Comparison of ENCODE assay signal across 7 mouse cellular contexts in genomic region chr2:131211026-131211615, GRCm38 (mm10). TPM values are rescaled to one million over a fixed set of nuclear protein-coding genes. Genes with fewer than 3 reads are reported as not detected.
DNase-seq lines count a peak whose midpoint lies in the region; ATAC-seq and TF ChIP-seq lines count a peak whose summit lies in the region.

No protein-coding gene starts in this region.

- no peaks in the 10 kb centered on the region for H3K27me3 ChIP-seq in forebrain, embryonic 13.5 days
- no peaks in the 10 kb centered on the region for H3K27me3 ChIP-seq in intestine, embryonic 15.5 days (replicated peaks)
- no peaks in the 10 kb centered on the region for H3K27me3 ChIP-seq in lung, embryonic 14.5 days (ENCODE audit: insufficient read depth, low read length)
- no peaks in the 10 kb centered on the region for H3K27me3 ChIP-seq in stomach, postnatal 0 days (ENCODE audit: control insufficient read depth, insufficient read depth, low read length)

- no peak for TF ChIP-seq EP300 in stomach, postnatal 0 days (optimal IDR thresholded peaks at IDR 0.05)

- in situ Hi-C loops in ES-E14 (cut with MboI; ENCODE audit: low sequenced_read_pairs in 2 of 2, unreplicated experiment in 2 of 2) = no loop called here

- peak overlapping the region in 1 of 2 experiments; percentile 95; a peak in 3 of 4 replicates for H3K4me3 ChIP-seq in ES-E14 (ENCODE audit: insufficient read depth in 1 of 2, low read depth in 1 of 2, low read length in 2 of 2, poor library complexity in 1 of 2, severe bottlenecking in 1 of 2)
- H3K4me3 ChIP-seq in forebrain, embryonic 13.5 days = peak overlapping the region; percentile 57
- peak overlapping the region; percentile 59 for H3K4me3 ChIP-seq in intestine, embryonic 15.5 days (replicated peaks)
- peak overlapping the region; percentile 64 for H3K4me3 ChIP-seq in lung, embryonic 14.5 days (ENCODE audit: low read depth, low read length)
- H3K4me3 ChIP-seq in stomach, postnatal 0 days (ENCODE audit: low read depth, low read length) = peak overlapping the region; percentile 58

- TF ChIP-seq CTCF in lung, embryonic 14.5 days (IDR thresholded peaks at IDR 0.05; ENCODE audit: low read depth) = no peak
- no peak for TF ChIP-seq CTCF in stomach, postnatal 0 days (IDR thresholded peaks at IDR 0.05; ENCODE audit: low read depth)

- 75% methylated on average over 9 of the region's 9 CpGs for WGBS in forebrain, embryonic 13.5 days
- 55% methylated on average over 9 of the region's 9 CpGs for WGBS in intestine, embryonic 15.5 days
- 56% methylated on average over 9 of the region's 9 CpGs for WGBS in lung, embryonic 14.5 days
- 58% methylated on average over 9 of the region's 9 CpGs for WGBS in stomach, postnatal 0 days

- no peak overlapping the region for H3K27ac ChIP-seq in ES-E14 (ENCODE audit: insufficient read depth, low read depth, low read length, poor library complexity, severe bottlenecking)
- no peak overlapping the region for H3K27ac ChIP-seq in forebrain, embryonic 13.5 days
- peak overlapping the region; percentile 95; the same call in 1 of the 2 replicates for H3K27ac ChIP-seq in intestine, embryonic 15.5 days
- peak overlapping the region; percentile 91 for H3K27ac ChIP-seq in lung, embryonic 14.5 days (ENCODE audit: low read depth)
- peak overlapping the region; percentile 92 for H3K27ac ChIP-seq in stomach, postnatal 0 days (replicated peaks)

- H3K4me1 ChIP-seq in ES-E14 (ENCODE audit: control insufficient read depth in 2 of 2, insufficient read depth in 2 of 2, low read length in 2 of 2, poor library complexity in 1 of 2) = peaks cover 5 to 12% of the 10 kb centered on the region in 2 experiments; a peak in 2 of 4 replicates
- peaks cover 17% of the 10 kb centered on the region for H3K4me1 ChIP-seq in forebrain, embryonic 13.5 days
- peaks cover 19% of the 10 kb centered on the region for H3K4me1 ChIP-seq in intestine, embryonic 15.5 days (replicated peaks)
- H3K4me1 ChIP-seq in lung, embryonic 14.5 days (ENCODE audit: insufficient read depth) = peaks cover 8% of the 10 kb centered on the region
- H3K4me1 ChIP-seq in stomach, postnatal 0 days (replicated peaks; ENCODE audit: control insufficient read depth, insufficient read depth) = peaks cover 9% of the 10 kb centered on the region

- H3K4me2 ChIP-seq in forebrain, embryonic 13.5 days = peak overlapping the region; percentile 61
- peak overlapping the region; percentile 68 for H3K4me2 ChIP-seq in intestine, embryonic 15.5 days (replicated peaks)
- H3K4me2 ChIP-seq in lung, embryonic 14.5 days = peak overlapping the region; percentile 79
- peak overlapping the region; percentile 69 for H3K4me2 ChIP-seq in stomach, postnatal 0 days (replicated peaks; ENCODE audit: low read depth)

- H3K9ac ChIP-seq in ES-E14 (ENCODE audit: insufficient read depth, low read depth, low read length, poor library complexity, severe bottlenecking) = peak overlapping the region; percentile 60; the same call in 1 of the 2 replicates
- peak overlapping the region; percentile 80 for H3K9ac ChIP-seq in forebrain, embryonic 13.5 days
- H3K9ac ChIP-seq in intestine, embryonic 15.5 days = peak overlapping the region; percentile 71
- peak overlapping the region; percentile 71 for H3K9ac ChIP-seq in lung, embryonic 14.5 days
- H3K9ac ChIP-seq in stomach, postnatal 0 days (ENCODE audit: low read length) = peak overlapping the region; percentile 76

- no peaks in the 10 kb centered on the region for H3K9me3 ChIP-seq in ES-E14 (ENCODE audit: control insufficient read depth, insufficient read depth, low read depth, low read length)
- no peaks in the 10 kb centered on the region for H3K9me3 ChIP-seq in forebrain, embryonic 13.5 days (replicated peaks)
- no peaks in the 10 kb centered on the region for H3K9me3 ChIP-seq in intestine, embryonic 15.5 days
- H3K9me3 ChIP-seq in lung, embryonic 14.5 days (ENCODE audit: low read depth, low read length) = no peaks in the 10 kb centered on the region
- no peaks in the 10 kb centered on the region for H3K9me3 ChIP-seq in stomach, postnatal 0 days (ENCODE audit: control insufficient read depth, low read length)

- ATAC-seq in forebrain, embryonic 13.5 days = no peak
- no peak for ATAC-seq in intestine, embryonic 15.5 days
- ATAC-seq in lung, embryonic 14.5 days (ENCODE audit: insufficient read depth) = no peak
- no peak for ATAC-seq in stomach, postnatal 0 days (ENCODE audit: low FRiP score, low TSS enrichment)

- H3K36me3 ChIP-seq in ES-E14 (ENCODE audit: control insufficient read depth, insufficient read depth, low read length, poor library complexity, severe bottlenecking) = no peaks in the 10 kb centered on the region
- H3K36me3 ChIP-seq in forebrain, embryonic 13.5 days (ENCODE audit: poor library complexity, severe bottlenecking) = peaks cover 18% of the 10 kb centered on the region
- 0 out of 2 replicates have a peak, but pooled peaks cover 6% of the 10 kb centered on the region for H3K36me3 ChIP-seq in intestine, embryonic 15.5 days
- H3K36me3 ChIP-seq in lung, embryonic 14.5 days (ENCODE audit: insufficient read depth) = peaks cover 11% of the 10 kb centered on the region; the same call in 1 of the 2 replicates
- H3K36me3 ChIP-seq in stomach, postnatal 0 days (ENCODE audit: control insufficient read depth, insufficient read depth, low read length) = peaks cover 8% of the 10 kb centered on the region; the same call in 1 of the 2 replicates

- DNase-seq in ES-E14 (ENCODE audit: low read depth, low spot score) = no peak
- DNase-seq in adrenal gland, postnatal 14 days = peak; percentile 55
- DNase-seq in lung, embryonic 14.5 days = no peak
- DNase-seq in stomach, postnatal 0 days (ENCODE audit: low spot score) = no peak
- DNase-seq in testis, postnatal 14 days (ENCODE audit: low spot score) = no peak

TF ChIP-seq in ES-E14, 5 proteins besides CTCF, POLR2A, EP300 and RAD21:
- TF ChIP-seq HCFC1 (IDR thresholded peaks at IDR 0.05; ENCODE audit: borderline replicate concordance, insufficient read depth, low read length) = no peak
- no peak for TF ChIP-seq ZC3H11A (IDR thresholded peaks at IDR 0.05; ENCODE audit: borderline replicate concordance, low read depth, low read length)
- TF ChIP-seq CHD2 (IDR thresholded peaks at IDR 0.05; ENCODE audit: low read depth, low read length) = no peak
- no peak for TF ChIP-seq MAFK (IDR thresholded peaks at IDR 0.05; ENCODE audit: insufficient read depth, low read depth, low read length)
- TF ChIP-seq ZNF384 (IDR thresholded peaks at IDR 0.05; ENCODE audit: low read depth, low read length) = no peak

RNA-seq across cellular contexts. Expression of gene Ap5s1, which starts 4.2 kb away (rescaled TPM):
- 7.9 and 8.7 TPM in 2 replicates for total RNA-seq in ES-E14 (2012; rRNA removed)
- total RNA-seq in adrenal gland, postnatal 14 days (2021) = 17.3 and 17.7 TPM in 2 replicates
- polyA plus RNA-seq in forebrain, embryonic 13.5 days (2015; fragmentation: Nextera tagmentation; extraction: Ambion mirVana) = 31.3 and 32.4 TPM in 2 replicates
- 22.0 and 26.1 TPM in 2 replicates for polyA plus RNA-seq in intestine, embryonic 15.5 days (2015; fragmentation: Nextera tagmentation; extraction: Ambion mirVana)
- polyA plus RNA-seq in lung, embryonic 14.5 days (2014; fragmentation: Nextera tagmentation; extraction: Ambion mirVana) = 24.5 and 25.5 TPM in 2 replicates
- polyA plus RNA-seq in stomach, postnatal 0 days (2015; fragmentation: Nextera tagmentation; extraction: Ambion mirVana) = 22.0 and 24.6 TPM in 2 replicates

RNA-seq across cellular contexts. Expression of gene Mavs, which starts 22.7 kb away (rescaled TPM):
- 11.4 and 12.7 TPM in 2 replicates for total RNA-seq in ES-E14 (2012; rRNA removed)
- 44.8 and 45.4 TPM in 2 replicates for total RNA-seq in adrenal gland, postnatal 14 days (2021)
- polyA plus RNA-seq in forebrain, embryonic 13.5 days (2015; fragmentation: Nextera tagmentation; extraction: Ambion mirVana) = 8.1 and 9.6 TPM in 2 replicates
- 22.1 and 25.7 TPM in 2 replicates for polyA plus RNA-seq in intestine, embryonic 15.5 days (2015; fragmentation: Nextera tagmentation; extraction: Ambion mirVana)
- polyA plus RNA-seq in lung, embryonic 14.5 days (2014; fragmentation: Nextera tagmentation; extraction: Ambion mirVana) = 16.1 and 16.5 TPM in 2 replicates
- 14.7 and 17.3 TPM in 2 replicates for polyA plus RNA-seq in stomach, postnatal 0 days (2015; fragmentation: Nextera tagmentation; extraction: Ambion mirVana)

RNA-seq across cellular contexts. Expression of gene Spef1, which starts 24.0 kb away (rescaled TPM):
- total RNA-seq in ES-E14 (2012; rRNA removed) = 1.5 and 1.6 TPM in 2 replicates
- 7.0 and 7.5 TPM in 2 replicates for total RNA-seq in adrenal gland, postnatal 14 days (2021)
- 12.5 and 12.6 TPM in 2 replicates for polyA plus RNA-seq in forebrain, embryonic 13.5 days (2015; fragmentation: Nextera tagmentation; extraction: Ambion mirVana)
- polyA plus RNA-seq in intestine, embryonic 15.5 days (2015; fragmentation: Nextera tagmentation; extraction: Ambion mirVana) = 3.9 and 4.3 TPM in 2 replicates
- 4.4 and 5.7 TPM in 2 replicates for polyA plus RNA-seq in lung, embryonic 14.5 days (2014; fragmentation: Nextera tagmentation; extraction: Ambion mirVana)
- 2.5 and 2.9 TPM in 2 replicates for polyA plus RNA-seq in stomach, postnatal 0 days (2015; fragmentation: Nextera tagmentation; extraction: Ambion mirVana)

RNA-seq across cellular contexts. Expression of gene Cdc25b, which starts 24.4 kb away (rescaled TPM):
- total RNA-seq in ES-E14 (2012; rRNA removed) = 9.7 and 16.4 TPM in 2 replicates
- 16.1 and 17.8 TPM in 2 replicates for total RNA-seq in adrenal gland, postnatal 14 days (2021)
- 52.0 and 59.7 TPM in 2 replicates for polyA plus RNA-seq in forebrain, embryonic 13.5 days (2015; fragmentation: Nextera tagmentation; extraction: Ambion mirVana)
- polyA plus RNA-seq in intestine, embryonic 15.5 days (2015; fragmentation: Nextera tagmentation; extraction: Ambion mirVana) = 44.6 and 49.8 TPM in 2 replicates
- 54.6 and 59.6 TPM in 2 replicates for polyA plus RNA-seq in lung, embryonic 14.5 days (2014; fragmentation: Nextera tagmentation; extraction: Ambion mirVana)
- polyA plus RNA-seq in stomach, postnatal 0 days (2015; fragmentation: Nextera tagmentation; extraction: Ambion mirVana) = 38.7 and 39.5 TPM in 2 replicates

RNA-seq across cellular contexts. Expression of gene Cenpb, which starts 31.3 kb away (rescaled TPM):
- total RNA-seq in ES-E14 (2012; rRNA removed) = 30.0 and 38.5 TPM in 2 replicates
- total RNA-seq in adrenal gland, postnatal 14 days (2021) = 65.6 and 70.4 TPM in 2 replicates
- 14.8 and 15.3 TPM in 2 replicates for polyA plus RNA-seq in forebrain, embryonic 13.5 days (2015; fragmentation: Nextera tagmentation; extraction: Ambion mirVana)
- 12.5 and 12.6 TPM in 2 replicates for polyA plus RNA-seq in intestine, embryonic 15.5 days (2015; fragmentation: Nextera tagmentation; extraction: Ambion mirVana)
- polyA plus RNA-seq in lung, embryonic 14.5 days (2014; fragmentation: Nextera tagmentation; extraction: Ambion mirVana) = 9.3 and 9.7 TPM in 2 replicates
- 12.2 and 13.9 TPM in 2 replicates for polyA plus RNA-seq in stomach, postnatal 0 days (2015; fragmentation: Nextera tagmentation; extraction: Ambion mirVana)

Comparison
In these comparisons a context has a peak if more than half of its experiments do, and no peak if none do; other contexts are left out.
1. H3K27ac ChIP-seq: peak in intestine, embryonic 15.5 days (single experiment), lung, embryonic 14.5 days (single experiment) and stomach, postnatal 0 days (single experiment); none in ES-E14 (single experiment) and forebrain, embryonic 13.5 days (single experiment).
2. Peak in every context shown above with its lines, with median percentiles within 50 percentile points of each other: H3K9ac ChIP-seq and H3K4me2 ChIP-seq.